Mouse (Mus musculus) stomach, postnatal 0 days (tissue): Measurements from ENCODE around the gene Snx9.

Experiments used
- CTCF ChIP-seq: IDR thresholded peaks from 2 replicates; pipeline ENCODE4 v1.5.1; 2016; ENCODE audit warnings: antibody characterized with exemption, low read depth, mild to moderate bottlenecking, moderate library complexity
- EP300 ChIP-seq: optimal IDR thresholded peaks from 2 replicates; pipeline ENCODE3; 2016; ENCODE audit warnings: antibody characterized with exemption

DNA sequence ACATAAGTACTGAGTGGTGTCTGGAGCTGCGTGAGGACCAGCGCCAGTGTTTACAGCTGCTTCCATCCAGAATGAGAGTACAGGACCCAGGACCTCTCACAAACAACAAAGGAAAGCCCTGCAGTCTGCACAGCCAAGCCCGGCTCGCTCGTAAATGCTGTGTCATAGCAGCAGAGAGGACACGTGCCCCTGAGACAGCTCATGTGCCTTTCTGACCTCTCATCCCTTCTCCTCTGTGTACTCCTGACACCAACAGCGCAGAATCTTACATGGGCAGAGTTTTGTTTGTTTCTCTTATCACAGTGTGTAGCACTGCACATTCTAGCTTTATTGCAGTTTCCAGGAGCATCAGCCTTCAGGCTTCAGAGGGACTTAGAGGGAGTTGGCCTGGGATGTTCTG lies 85.6 kb downstream of the Snx9 start:
- TF ChIP-seq CTCF (no peak), EP300 (no peak)
